Mouse (Mus musculus): ENCODE measurements around the gene Cntn3. TPM values are rescaled to one million over a fixed set of nuclear protein-coding genes. Genes with fewer than 3 reads are reported as not detected.
"Not testable (repeated sequence)": the region's sequence is repeated elsewhere in the genome, so short reads cannot be mapped to it uniquely, and the experiment has no call there.

Cntn3 gene
- 1.2 and 2.7 TPM in 2 replicates for polyA plus RNA-seq (2014; fragmentation: Nextera tagmentation; extraction: Ambion mirVana)

DNA sequence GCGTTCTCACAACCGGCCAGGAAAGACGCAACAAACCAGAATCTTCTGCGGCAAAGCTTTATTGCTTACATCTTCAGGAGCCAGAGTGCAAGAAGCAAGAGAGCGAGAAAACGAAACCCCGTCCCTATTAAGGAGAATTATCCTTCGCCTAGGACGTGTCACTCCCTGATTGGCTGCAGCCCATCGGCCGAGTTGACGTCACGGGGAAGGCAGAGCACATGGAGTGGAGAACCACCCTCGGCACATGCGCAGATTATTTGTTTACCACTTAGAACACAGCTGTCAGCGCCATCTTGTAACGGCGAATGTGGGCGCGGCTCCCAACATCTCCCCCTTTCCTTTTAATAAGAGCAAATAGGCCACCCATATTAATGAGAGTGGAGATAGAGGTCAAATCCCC lies at the start of gene Cntn3:
TSS of gene Cntn3 (minus strand) at position 101 of the 400 bp plus-strand sequence.
- H3K9me3 ChIP-seq (ENCODE audit: control insufficient read depth, low read length); H3K27me3 ChIP-seq (ENCODE audit: control insufficient read depth, insufficient read depth, low read length); ATAC-seq (ENCODE audit: low FRiP score, low TSS enrichment); H3K36me3 ChIP-seq (ENCODE audit: control insufficient read depth, insufficient read depth, low read length); H3K4me1 ChIP-seq (ENCODE audit: control insufficient read depth, insufficient read depth, low read length); H3K27ac ChIP-seq (ENCODE audit: low read depth, low read length); H3K9ac ChIP-seq (ENCODE audit: low read depth, low read length); H3K4me3 ChIP-seq (ENCODE audit: low read length); H3K4me2 ChIP-seq (replicated peaks; ENCODE audit: low read depth, low read length): not testable (repeated sequence)
- 99% methylated on average over 4 of the region's 20 CpGs for WGBS

DNA sequence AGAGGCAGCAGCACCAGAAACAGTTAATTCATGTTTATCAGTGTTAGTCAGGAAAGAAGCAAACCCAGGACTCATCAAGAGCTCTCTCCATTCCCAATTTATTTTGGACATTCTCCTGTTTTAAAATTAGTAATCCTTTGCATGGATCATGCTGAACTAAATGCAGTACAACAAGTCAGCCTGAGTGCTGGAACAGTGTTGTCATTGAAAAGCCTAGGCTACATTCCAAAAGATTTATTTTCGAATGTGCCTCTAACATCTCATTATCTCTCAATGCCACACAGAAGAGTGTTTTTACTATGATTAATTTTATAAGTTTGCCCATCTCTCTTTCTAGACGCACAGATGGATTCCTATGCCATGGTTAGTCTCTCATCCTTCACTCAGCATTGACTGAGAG lies 27.9 kb upstream of the Cntn3 start:
- H3K4me2 ChIP-seq (replicated peaks; ENCODE audit: low read depth, low read length): no peak overlapping the region

DNA sequence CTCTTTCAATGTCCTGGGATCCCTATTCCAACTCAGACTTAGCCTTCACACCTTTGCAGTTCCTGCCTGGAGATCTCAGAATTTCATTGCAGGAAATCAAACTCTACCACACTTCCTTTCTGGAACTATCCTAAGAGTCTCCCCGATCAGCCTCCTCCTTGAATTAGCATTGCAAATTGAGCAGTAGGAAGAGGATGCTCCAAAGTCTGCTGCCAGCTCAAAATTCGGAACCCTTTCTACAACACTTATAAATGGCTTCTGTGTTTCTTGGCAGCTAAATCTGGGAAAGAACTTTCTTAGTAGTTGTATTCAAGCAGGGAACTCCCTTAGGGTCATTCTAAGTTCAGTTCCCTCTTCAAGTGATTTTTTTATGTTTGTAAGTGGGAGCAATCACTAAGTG lies 24.9 kb upstream of the Cntn3 start:
- H3K9ac ChIP-seq (ENCODE audit: low read depth, low read length): no peak overlapping the region
- H3K4me1 ChIP-seq (ENCODE audit: control insufficient read depth, insufficient read depth, low read length): no peaks in the 10 kb centered on the region
- H3K9me3 ChIP-seq (ENCODE audit: control insufficient read depth, low read length): no peaks in the 10 kb centered on the region
- H3K36me3 ChIP-seq (ENCODE audit: control insufficient read depth, insufficient read depth, low read length): no peaks in the 10 kb centered on the region
- no peak overlapping the region for H3K4me3 ChIP-seq (ENCODE audit: low read length)
- H3K27ac ChIP-seq (ENCODE audit: low read depth, low read length): no peak overlapping the region
- H3K27me3 ChIP-seq (ENCODE audit: control insufficient read depth, insufficient read depth, low read length): no peaks in the 10 kb centered on the region
- no peak overlapping the region for H3K4me2 ChIP-seq (replicated peaks; ENCODE audit: low read depth, low read length)
- WGBS: 74% methylated on average over 2 of the region's 2 CpGs
- ATAC-seq (ENCODE audit: low FRiP score, low TSS enrichment): no peak

More for the DNA sequence above, 27.9 kb upstream of the Cntn3 start:
- Histone ChIP-seq H3K27me3 (ENCODE audit: control insufficient read depth, insufficient read depth, low read length) (no peaks in the 10 kb centered on the region), H3K4me1 (ENCODE audit: control insufficient read depth, insufficient read depth, low read length) (no peaks in the 10 kb centered on the region), H3K9ac (ENCODE audit: low read depth, low read length) (no peak overlapping the region), H3K9me3 (ENCODE audit: control insufficient read depth, low read length) (no peaks in the 10 kb centered on the region), H3K4me3 (ENCODE audit: low read length) (no peak overlapping the region), H3K36me3 (ENCODE audit: control insufficient read depth, insufficient read depth, low read length) (no peaks in the 10 kb centered on the region), H3K27ac (ENCODE audit: low read depth, low read length) (no peak overlapping the region)
- WGBS: 79% methylated on average over 2 of the region's 2 CpGs
- ATAC-seq (ENCODE audit: low FRiP score, low TSS enrichment): no peak

DNA sequence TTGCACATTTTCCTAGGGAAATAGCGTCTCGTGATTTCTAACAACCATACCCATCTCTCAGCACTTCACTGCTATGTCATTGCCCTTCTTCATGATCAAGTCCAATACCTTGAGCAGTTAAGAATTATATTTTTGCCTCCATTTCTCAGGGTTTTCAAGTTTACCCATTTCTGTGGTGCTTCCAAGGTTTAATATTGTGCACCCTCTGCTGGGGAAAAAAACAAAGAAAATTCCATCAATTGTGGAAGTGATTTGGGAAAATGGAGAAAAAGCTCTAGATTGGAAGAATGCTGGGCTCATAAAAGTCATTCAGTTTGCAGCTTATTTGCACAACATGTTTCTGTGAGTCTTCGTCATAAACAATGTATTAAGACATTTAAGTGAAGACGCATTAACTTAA lies 17.2 kb upstream of the Cntn3 start:
- no peak overlapping the region for H3K27ac ChIP-seq (ENCODE audit: low read depth, low read length)
- ATAC-seq (ENCODE audit: low FRiP score, low TSS enrichment): no peak
- no peak overlapping the region for H3K4me2 ChIP-seq (replicated peaks; ENCODE audit: low read depth, low read length)
- WGBS: 96% methylated on average over 4 of the region's 4 CpGs
- H3K4me3 ChIP-seq (ENCODE audit: low read length): no peak overlapping the region
- H3K36me3 ChIP-seq (ENCODE audit: control insufficient read depth, insufficient read depth, low read length): no peaks in the 10 kb centered on the region
- no peaks in the 10 kb centered on the region for H3K9me3 ChIP-seq (ENCODE audit: control insufficient read depth, low read length)
- H3K9ac ChIP-seq (ENCODE audit: low read depth, low read length): no peak overlapping the region
- no peaks in the 10 kb centered on the region for H3K27me3 ChIP-seq (ENCODE audit: control insufficient read depth, insufficient read depth, low read length)
- H3K4me1 ChIP-seq (ENCODE audit: control insufficient read depth, insufficient read depth, low read length): no peaks in the 10 kb centered on the region

DNA sequence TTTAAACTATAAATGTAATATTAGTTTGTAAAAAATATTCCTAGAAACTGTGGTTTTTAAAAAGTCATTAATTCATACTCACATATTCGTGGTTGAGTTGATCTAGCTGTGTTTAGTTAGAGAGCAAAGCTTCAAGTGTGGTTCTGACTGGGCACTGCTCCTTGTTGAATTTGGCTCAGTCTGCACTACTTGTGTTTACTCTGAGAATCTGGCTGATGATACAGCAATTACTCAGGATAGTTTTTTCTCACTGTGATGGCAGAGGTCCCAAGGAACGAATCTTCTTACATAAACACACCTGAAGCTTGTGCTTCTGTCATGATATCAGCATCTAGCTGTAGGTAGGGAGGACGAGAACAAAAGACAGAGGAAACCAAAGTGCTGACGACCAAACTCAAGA lies 16.4 kb upstream of the Cntn3 start:
- Histone ChIP-seq H3K27ac (ENCODE audit: low read depth, low read length) (no peak overlapping the region), H3K4me2 (replicated peaks; ENCODE audit: low read depth, low read length) (no peak overlapping the region), H3K27me3 (ENCODE audit: control insufficient read depth, insufficient read depth, low read length) (no peaks in the 10 kb centered on the region), H3K36me3 (ENCODE audit: control insufficient read depth, insufficient read depth, low read length) (no peaks in the 10 kb centered on the region), H3K4me1 (ENCODE audit: control insufficient read depth, insufficient read depth, low read length) (no peaks in the 10 kb centered on the region), H3K4me3 (ENCODE audit: low read length) (no peak overlapping the region), H3K9me3 (ENCODE audit: control insufficient read depth, low read length) (no peaks in the 10 kb centered on the region), H3K9ac (ENCODE audit: low read depth, low read length) (no peak overlapping the region)
- ATAC-seq (ENCODE audit: low FRiP score, low TSS enrichment): no peak
- WGBS: 58% methylated on average over 4 of the region's 4 CpGs

DNA sequence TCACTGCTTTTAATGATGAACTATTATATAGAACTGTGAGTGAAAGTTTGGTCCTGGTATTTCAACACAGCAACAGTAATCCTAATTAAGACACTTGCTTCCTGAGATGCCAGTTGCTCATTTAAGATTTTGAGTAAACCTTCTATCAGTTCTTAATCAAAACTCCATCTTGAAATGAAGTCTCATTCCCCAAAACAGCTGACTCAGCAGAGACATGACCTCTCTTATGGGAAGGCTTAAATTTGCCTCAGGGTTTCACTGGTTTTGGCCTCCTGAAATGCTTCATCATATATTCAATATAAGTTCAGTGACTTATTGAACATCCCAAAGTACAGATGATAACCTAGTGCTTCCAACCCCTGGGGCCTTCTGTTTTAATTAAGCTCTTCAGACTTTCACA lies 13.2 kb upstream of the Cntn3 start:
- H3K9ac ChIP-seq (ENCODE audit: low read depth, low read length): no peak overlapping the region
- no peaks in the 10 kb centered on the region for H3K9me3 ChIP-seq (ENCODE audit: control insufficient read depth, low read length)
- H3K4me1 ChIP-seq (ENCODE audit: control insufficient read depth, insufficient read depth, low read length): no peaks in the 10 kb centered on the region
- no peak overlapping the region for H3K27ac ChIP-seq (ENCODE audit: low read depth, low read length)
- ATAC-seq (ENCODE audit: low FRiP score, low TSS enrichment): no peak
- no peak overlapping the region for H3K4me3 ChIP-seq (ENCODE audit: low read length)
- H3K27me3 ChIP-seq (ENCODE audit: control insufficient read depth, insufficient read depth, low read length): no peaks in the 10 kb centered on the region
- no peaks in the 10 kb centered on the region for H3K36me3 ChIP-seq (ENCODE audit: control insufficient read depth, insufficient read depth, low read length)
- no peak overlapping the region for H3K4me2 ChIP-seq (replicated peaks; ENCODE audit: low read depth, low read length)

DNA sequence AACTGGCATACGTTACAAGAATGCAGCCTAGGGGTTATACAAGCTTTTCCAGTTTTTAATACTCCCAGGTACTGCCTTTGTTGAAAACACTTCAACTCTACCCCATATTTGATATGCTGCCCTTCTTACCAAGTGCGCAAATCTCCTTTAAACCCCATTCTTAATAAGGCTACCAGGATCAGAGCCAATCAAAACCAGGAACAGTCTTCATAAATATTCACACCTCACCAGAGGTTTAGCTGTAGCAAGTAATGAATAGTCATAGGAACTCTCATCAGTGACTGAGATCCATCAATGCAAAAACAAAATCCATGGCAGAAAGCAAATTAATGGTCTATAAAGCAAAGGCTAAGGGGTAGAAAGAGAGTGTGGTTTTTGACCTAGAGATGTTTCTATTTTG lies 10.7 kb upstream of the Cntn3 start:
- WGBS: 86% methylated on average over 2 of the region's 2 CpGs
- Histone ChIP-seq H3K4me3 (ENCODE audit: low read length) (no peak overlapping the region), H3K4me2 (replicated peaks; ENCODE audit: low read depth, low read length) (no peak overlapping the region), H3K9ac (ENCODE audit: low read depth, low read length) (no peak overlapping the region), H3K27ac (ENCODE audit: low read depth, low read length) (no peak overlapping the region), H3K36me3 (ENCODE audit: control insufficient read depth, insufficient read depth, low read length) (no peaks in the 10 kb centered on the region), H3K9me3 (ENCODE audit: control insufficient read depth, low read length) (no peaks in the 10 kb centered on the region), H3K27me3 (ENCODE audit: control insufficient read depth, insufficient read depth, low read length) (no peaks in the 10 kb centered on the region), H3K4me1 (ENCODE audit: control insufficient read depth, insufficient read depth, low read length) (no peaks in the 10 kb centered on the region)
- no peak for ATAC-seq (ENCODE audit: low FRiP score, low TSS enrichment)

DNA sequence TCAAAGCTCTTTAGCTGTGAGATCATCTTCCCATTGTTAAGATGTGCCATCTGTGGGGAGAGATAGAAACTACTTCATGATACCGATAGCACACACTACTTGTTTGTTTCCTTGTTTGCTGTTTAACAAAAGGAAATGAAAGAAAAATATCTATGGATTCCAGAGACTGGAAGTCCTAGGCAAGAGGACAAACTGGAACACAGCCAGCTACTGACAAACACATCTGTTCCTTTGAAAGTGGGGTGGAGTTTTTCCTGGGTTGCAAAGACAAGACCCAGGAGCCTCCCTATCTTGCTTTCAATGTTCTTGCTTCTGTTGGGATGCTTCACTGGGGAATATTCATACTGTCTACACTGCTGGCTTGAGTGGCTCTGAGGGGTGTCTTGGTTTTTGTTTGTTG lies 5.4 kb downstream of the Cntn3 start:
- H3K9ac ChIP-seq (ENCODE audit: low read depth, low read length): no peak overlapping the region
- no peak for ATAC-seq (ENCODE audit: low FRiP score, low TSS enrichment)
- H3K27me3 ChIP-seq (ENCODE audit: control insufficient read depth, insufficient read depth, low read length): peaks cover 6% of the 10 kb centered on the region; the same call in 1 of the 2 replicates
- no peak overlapping the region for H3K4me3 ChIP-seq (ENCODE audit: low read length)
- H3K9me3 ChIP-seq (ENCODE audit: control insufficient read depth, low read length): no peaks in the 10 kb centered on the region
- H3K36me3 ChIP-seq (ENCODE audit: control insufficient read depth, insufficient read depth, low read length): no peaks in the 10 kb centered on the region
- no peaks in the 10 kb centered on the region for H3K4me1 ChIP-seq (ENCODE audit: control insufficient read depth, insufficient read depth, low read length)
- H3K27ac ChIP-seq (ENCODE audit: low read depth, low read length): no peak overlapping the region
- WGBS: 86% methylated on average over 1 of the region's 1 CpGs
- no peak overlapping the region for H3K4me2 ChIP-seq (replicated peaks; ENCODE audit: low read depth, low read length)

DNA sequence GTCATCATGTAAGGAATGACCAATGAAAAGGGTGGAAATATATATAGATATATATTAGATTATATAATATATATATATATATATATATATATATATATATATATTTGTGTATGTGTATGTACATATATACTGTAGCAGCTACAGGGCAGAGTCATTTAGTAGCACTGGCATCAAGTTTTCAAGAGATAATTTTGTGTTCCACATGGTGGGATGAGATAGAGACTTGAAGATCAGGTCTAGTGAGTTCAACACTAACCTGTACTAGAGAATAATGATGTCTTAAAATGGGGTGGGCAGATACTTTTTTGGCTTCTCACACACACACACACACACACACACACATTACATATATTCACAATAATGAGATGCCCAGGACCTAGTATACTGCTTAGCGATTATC lies 7.7 kb downstream of the Cntn3 start:
- H3K27ac ChIP-seq (ENCODE audit: low read depth, low read length): no peak overlapping the region
- H3K36me3 ChIP-seq (ENCODE audit: control insufficient read depth, insufficient read depth, low read length): no peaks in the 10 kb centered on the region
- ATAC-seq (ENCODE audit: low FRiP score, low TSS enrichment): no peak
- H3K9ac ChIP-seq (ENCODE audit: low read depth, low read length): no peak overlapping the region
- H3K27me3 ChIP-seq (ENCODE audit: control insufficient read depth, insufficient read depth, low read length): peaks cover 6% of the 10 kb centered on the region
- WGBS: 89% methylated on average over 1 of the region's 1 CpGs
- H3K9me3 ChIP-seq (ENCODE audit: control insufficient read depth, low read length): no peaks in the 10 kb centered on the region
- H3K4me2 ChIP-seq (replicated peaks; ENCODE audit: low read depth, low read length): no peak overlapping the region
- no peaks in the 10 kb centered on the region for H3K4me1 ChIP-seq (ENCODE audit: control insufficient read depth, insufficient read depth, low read length)
- H3K4me3 ChIP-seq (ENCODE audit: low read length): no peak overlapping the region
